Mouse (Mus musculus) frontal cortex, postnatal 36 days (tissue): ENCODE results near the gene Spg11.

ENCODE experiments used
- DNase-seq, 2 experiments: peaks; one replicate each; pipeline ENCODE4 v3.0.0; 2022; ENCODE audit warnings: low spot score in 2 of 2

The Spg11 gene

DNA sequence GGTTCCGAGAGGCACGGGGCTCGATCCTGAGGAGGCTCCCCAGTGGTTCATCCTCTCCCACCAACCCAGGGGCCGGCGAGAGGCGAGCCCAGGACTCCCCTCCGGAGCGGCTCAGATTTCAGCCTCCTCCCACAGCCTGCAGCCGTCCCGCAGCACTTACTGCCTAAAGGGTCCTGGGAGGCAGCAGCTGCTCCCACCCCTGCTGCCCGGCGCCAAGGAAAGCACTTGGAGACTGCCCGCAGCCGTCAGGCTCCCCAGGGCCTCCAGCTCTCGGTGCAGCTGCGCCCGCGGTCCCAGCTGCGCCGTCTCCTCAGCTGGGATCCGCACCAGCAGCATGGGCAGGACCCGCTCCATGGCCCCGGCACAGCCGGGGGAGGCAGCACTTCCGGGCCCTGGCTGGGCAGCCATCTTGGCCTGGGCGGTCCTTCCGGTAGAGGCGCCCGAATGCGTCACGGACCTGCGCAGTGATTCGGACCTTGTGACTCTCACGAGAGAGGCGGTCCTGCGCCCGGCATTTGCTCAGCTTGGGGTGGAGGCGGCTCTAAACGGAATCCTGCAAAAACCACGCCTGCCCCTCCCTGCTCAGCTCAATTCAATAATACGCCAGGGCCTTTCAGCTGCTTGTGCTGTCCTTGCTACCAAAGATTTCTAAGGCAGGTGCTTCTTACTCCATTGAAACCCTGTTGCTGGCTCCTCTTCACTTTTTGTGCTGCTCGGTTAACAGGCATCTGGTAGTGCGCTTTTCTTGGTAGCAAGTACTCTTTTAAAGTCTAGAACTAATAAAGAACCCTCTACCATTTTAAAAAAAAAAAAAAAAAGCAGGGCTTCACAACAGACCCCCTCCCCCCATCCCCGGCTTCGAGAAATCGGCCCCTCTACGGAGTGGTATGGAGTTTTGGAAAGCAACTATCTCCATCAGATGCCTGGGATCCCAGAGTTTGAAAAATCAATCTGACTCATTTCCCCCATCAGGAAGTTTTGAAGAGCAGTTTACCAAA lies at the start of gene Spg11:
TSS of gene Spg11 (minus strand) at position 426 of the 998 bp plus-strand sequence.
- DNase-seq: peak; percentile 99

DNA sequence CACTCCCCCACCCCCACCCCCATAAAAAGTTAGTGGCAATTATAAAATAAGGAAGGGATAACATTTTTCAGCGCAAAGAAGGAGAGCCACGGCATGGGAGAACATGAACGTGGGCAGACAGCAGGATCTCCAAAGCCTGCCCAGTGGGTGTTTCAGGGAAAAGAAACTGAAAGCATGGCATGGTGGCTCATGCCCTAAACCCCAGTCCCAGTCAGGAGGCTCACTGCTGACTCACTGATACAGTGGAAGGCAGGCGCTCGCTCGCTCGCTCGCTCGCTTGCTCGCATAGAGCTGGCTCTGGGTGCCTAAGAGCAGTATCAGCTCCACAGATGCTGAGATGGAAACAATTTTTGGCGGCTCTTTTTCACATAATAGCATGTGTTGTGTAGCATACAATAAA lies 46.1 kb upstream of the Spg11 start:
- DNase-seq: peak in 1 of 2 experiments; percentile 24

DNA sequence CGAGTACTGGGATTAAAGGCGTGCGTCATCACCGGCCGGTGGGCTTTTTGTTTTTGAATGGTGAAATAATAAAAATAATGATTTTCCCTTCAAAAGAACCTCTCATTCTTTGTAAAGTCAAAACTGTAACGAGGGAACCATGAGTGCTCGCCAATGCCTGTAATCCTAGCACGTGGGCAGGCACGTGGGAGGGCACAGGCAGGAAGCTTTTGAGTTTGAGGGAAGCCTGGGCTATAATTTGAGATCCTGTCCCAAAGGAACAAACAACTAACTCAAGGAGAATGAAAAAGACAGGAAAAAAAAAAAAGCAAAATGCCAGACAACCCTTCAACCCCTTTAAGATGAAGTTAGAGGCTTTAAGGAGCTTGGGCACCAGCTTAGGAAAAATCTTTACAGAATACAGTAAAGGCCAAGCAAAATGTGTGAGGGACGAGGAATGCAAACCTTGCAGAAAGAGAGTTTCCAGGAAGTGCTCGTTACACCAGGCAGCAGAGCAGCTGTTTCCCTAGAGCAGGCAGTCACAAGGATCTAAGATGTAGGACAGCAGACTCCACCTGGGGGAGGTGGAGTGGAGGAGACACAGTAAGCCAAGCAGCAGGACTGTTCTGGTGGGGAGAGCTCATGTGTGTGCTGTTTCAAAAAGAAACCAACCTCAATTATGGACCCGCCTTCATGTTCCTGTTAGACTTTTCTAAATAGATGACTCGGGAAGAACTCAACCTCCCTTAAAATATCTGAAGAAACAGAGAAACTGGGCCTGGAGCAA lies 45.4 kb upstream of the Spg11 start:
- DNase-seq: peak; percentile 44 to 52

DNA sequence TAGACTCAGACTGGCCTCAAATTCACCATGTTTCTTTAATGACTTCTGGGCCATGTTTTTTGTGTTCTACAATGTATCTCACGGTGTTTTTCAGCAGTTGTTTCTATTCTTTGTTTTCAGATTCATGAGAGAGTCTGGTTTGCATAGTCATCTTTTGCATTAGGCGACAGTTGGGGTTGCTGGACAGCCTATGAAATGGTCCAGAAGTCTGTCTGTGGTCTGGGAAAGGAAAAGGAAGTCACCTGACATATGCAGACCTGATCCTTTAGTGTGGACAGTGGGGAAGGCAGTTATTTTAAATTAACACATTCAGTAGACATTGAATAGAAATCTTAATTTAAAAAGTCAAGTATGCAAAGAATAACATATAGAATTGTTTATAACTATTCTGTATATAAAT lies 44.3 kb upstream of the Spg11 start:
- DNase-seq: no peak

- no peak for DNase-seq
Measured at GRCm38 (mm10) chr2:122161542-122161941, 43.4 kb upstream of the Spg11 start.

DNA sequence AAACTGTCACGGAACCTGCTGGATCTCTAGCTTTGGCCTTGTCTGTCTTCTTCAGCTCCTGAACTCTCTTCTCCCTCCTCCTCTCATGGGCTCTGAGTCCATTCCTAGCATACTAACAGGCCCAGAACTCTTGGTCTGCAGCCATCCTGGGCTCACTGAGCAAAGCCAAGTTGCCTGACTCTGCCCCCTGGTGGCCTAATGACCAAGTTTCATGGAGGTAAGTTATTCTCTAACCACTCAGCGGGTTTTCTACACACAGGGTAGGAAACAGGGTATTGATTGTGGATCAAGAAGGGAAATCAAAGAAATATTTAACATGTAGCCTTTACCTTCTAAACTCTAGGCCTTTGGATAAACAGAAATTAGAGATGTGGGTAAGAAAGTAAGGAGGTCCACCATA lies 42.5 kb upstream of the Spg11 start, which contains the start of gene Trim69:
TSS of gene Trim69 (plus strand) at position 21 of the 400 bp plus-strand sequence.
- peak; percentile 72 to 80 for DNase-seq

DNA sequence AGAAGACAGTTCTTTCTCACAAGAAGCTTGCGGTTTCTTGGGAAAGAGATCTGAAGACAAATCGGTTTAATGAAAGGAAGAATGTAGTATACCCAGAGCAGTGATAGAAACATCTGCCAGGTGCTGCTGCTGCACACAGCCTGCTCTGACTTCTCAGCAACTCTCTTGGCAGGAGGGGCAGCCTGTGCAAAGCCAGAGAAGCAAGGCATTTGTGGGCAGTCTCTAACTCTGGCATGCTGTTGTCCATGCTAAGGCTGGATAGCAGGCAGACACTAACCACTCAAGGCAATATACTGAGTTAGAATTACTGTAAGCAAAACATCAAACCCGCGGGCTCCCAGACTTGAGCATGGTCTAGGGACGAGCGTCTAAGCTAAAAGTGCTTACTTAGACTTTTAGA lies 41.5 kb upstream of the Spg11 start:
- DNase-seq: no peak

GRCm38 (mm10) chr2:122158362-122158802 lies 40.2 kb upstream of the Spg11 start:
- no peak for DNase-seq

DNA sequence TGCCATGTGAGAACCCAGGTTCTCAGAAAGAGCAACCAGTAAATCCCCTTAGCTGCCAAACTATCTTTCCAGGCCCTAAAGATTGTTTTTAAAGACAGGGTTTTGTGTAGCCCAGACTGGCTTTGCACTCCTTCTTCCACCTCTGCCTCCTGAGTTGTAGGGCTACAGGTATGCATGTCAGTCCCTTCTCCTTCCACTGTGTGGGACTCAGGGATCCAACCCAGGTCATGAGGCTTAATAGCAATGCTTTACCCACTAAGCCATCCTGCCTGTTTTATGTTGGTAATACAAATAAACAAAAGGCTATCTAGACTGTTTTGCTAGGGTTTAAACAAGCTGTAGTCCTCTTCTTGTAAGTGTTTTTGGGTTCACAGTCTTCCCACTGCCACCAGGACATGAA lies 39.4 kb upstream of the Spg11 start:
- no peak for DNase-seq

DNA sequence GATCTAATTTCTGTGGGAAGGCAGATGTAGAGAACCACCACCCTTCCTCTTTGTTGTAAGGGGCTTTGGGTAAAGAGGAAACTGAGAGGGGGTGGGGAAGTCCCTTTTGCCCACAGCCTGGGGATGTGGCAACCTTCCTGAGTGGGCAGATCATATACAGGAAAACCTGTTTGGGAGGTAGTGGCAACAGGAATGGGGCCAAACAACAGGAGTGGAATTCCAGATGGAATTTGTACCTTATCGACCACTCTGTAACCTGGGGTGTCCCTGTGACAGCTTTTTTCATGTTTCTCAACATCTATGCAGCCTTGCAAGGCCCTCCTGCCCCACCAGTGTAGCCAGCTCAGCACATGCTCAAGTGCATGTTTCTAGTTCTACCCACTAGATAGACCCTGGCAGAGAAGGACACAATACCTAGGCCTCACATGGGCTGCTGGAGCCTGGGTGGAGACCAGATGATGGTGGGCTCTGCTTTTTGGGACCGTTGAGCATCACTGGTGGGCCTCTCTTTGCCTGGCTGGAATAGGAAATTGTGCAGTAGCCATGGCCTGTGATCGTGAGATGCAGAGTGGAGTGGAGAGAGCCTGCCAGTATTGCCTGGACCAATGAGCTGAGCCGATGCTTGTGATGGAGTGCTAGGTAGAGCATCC lies 38.0 kb upstream of the Spg11 start:
- DNase-seq: no peak

GRCm38 (mm10) chr2:122155292-122155691 lies 37.1 kb upstream of the Spg11 start:
- DNase-seq: no peak

- no peak for DNase-seq
Measured at GRCm38 (mm10) chr2:122154479-122154878, 36.3 kb upstream of the Spg11 start.

- DNase-seq: no peak
Measured at GRCm38 (mm10) chr2:122153681-122154365, 35.6 kb upstream of the Spg11 start.

DNA sequence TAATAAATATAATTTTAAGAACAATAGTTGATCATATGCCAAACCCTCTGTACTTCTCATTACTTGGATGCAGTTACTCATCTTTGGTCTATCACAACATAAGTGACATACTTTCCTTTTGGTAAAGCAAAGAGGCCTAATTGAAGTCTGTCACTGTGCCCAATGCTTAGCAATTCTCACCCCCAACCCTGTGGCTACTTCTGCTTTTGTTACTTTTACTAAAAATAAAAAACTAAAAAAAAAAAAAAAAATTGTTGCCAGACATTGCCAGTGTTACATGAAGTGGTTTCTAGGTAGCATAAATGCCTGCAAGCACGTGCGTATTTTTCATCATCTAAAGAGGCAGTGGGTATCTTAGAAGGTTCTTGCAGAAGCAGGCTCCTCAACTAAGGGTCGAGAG lies 34.7 kb upstream of the Spg11 start:
- no peak for DNase-seq

DNA sequence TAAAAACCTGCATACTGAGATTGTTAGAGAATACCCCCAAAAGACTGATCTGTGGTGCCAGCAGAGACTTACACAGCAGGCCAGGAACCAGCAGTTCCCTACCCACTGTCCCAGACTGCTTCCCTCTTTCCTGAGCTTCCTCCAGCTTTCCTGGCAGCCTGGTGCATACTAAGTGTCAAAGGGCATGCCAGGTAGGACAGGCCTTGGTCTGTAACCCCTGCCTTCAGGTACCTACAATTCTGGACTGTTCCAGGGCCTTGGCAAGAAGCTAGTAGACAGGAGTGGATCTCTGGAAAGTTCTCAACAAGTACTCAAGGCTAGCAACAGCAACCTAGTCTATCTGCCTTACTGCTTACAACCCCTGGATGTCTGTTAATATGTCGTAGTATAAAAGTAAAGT lies 33.0 kb upstream of the Spg11 start:
- DNase-seq: no peak

GRCm38 (mm10) chr2:122149716-122150115 lies 31.5 kb upstream of the Spg11 start:
- no peak for DNase-seq

- no peak for DNase-seq
Measured at GRCm38 (mm10) chr2:122149316-122149715, 31.1 kb upstream of the Spg11 start.

- DNase-seq: peak in 1 of 2 experiments; percentile 27
Measured at GRCm38 (mm10) chr2:122148242-122148917, 30.2 kb upstream of the Spg11 start.

DNA sequence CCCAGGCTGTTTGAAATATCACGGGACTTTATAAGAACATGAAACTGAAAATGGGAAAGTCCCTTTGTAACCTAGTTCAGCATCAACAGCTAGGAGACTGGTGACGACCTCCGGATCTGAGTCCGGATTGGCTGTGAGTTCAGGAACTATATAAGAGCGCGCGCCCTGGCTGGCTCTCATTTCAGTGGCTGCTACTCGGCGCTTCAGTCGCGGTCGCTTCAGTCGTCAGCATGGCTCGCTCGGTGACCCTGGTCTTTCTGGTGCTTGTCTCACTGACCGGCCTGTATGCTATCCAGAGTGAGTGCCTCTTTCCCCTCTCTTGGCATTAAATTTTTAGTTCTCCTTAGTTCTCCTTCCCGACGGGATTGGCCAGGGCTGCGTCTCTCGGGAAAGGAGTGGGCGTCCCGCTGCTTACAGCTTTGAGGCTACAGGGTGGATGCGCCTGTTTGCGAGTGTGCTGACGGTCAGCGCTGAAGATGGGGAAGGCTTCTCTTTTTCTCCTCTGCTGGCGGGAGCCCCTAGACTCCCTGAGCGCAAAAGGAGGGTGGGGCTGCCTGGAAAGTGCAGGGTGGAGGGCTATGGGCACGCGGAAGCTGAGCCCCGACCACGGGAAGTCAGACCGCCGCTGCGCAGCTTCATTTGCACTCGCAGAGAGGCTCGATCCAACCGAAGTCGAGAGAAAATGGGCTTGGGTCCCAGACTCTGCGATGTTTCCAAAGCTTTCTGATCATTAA lies 29.5 kb upstream of the Spg11 start, which contains the start of gene B2m:
TSS of gene B2m (plus strand) at position 179 of the 734 bp plus-strand sequence.
- DNase-seq: peak; percentile 88 to 96

GRCm38 (mm10) chr2:122146687-122147086 lies 28.5 kb upstream of the Spg11 start:
- no peak for DNase-seq
